ENCODE assay signal across 7 mouse cellular contexts in the genomic region with DNA sequence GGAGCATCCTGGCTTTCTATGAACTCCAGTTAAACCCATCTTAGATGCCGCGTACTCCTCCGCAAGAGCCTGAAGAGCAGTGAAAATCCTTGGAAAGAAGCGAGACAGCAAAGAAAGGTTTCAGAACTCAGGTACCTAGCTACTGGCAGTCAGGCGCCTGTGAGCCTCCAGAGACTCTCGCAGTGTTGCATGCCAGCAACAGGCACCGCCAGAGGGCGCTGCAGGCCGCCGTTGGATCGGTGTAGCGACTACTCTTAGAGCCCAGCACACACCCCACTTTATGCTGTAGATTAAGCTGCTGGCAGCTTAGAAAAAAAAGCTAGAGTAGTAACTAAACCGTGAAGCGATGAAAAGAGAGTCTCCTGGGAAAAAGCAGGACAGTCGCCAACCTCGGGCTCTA. TPM values are rescaled to one million over a fixed set of nuclear protein-coding genes. Genes with fewer than 3 reads are reported as not detected.
DNase-seq lines count a peak whose midpoint lies in the region; ATAC-seq and TF ChIP-seq lines count a peak whose summit lies in the region.

No protein-coding gene starts in this region.

- no peak overlapping the region for H3K9ac ChIP-seq in midbrain, embryonic 13.5 days (replicated peaks)

- no peaks in the 10 kb centered on the region for H3K27me3 ChIP-seq in embryonic facial prominence, embryonic 10.5 days (replicated peaks; ENCODE audit: low read depth, poor library complexity, severe bottlenecking)
- H3K27me3 ChIP-seq in limb, embryonic 10.5 days (ENCODE audit: low read depth, poor library complexity, severe bottlenecking) = no peaks in the 10 kb centered on the region
- H3K27me3 ChIP-seq in midbrain, embryonic 13.5 days = no peaks in the 10 kb centered on the region
- no peaks in the 10 kb centered on the region for H3K27me3 ChIP-seq in small intestine, adult 2 months (ENCODE audit: control insufficient read depth, insufficient read depth, low read length)

- WGBS in embryonic facial prominence, embryonic 10.5 days = 7% methylated on average over 16 of the region's 16 CpGs
- 7% methylated on average over 16 of the region's 16 CpGs for WGBS in limb, embryonic 10.5 days
- 5% methylated on average over 16 of the region's 16 CpGs for WGBS in midbrain, embryonic 13.5 days
- WGBS in small intestine, adult 2 months = 5% methylated on average over 16 of the region's 16 CpGs

- peak overlapping the region; percentile 38 for H3K4me2 ChIP-seq in midbrain, embryonic 13.5 days (replicated peaks)

- TF ChIP-seq POLR2A in small intestine, adult 2 months (IDR thresholded peaks at IDR 0.05; ENCODE audit: low read depth, low read length) = no peak

- H3K4me3 ChIP-seq in embryonic facial prominence, embryonic 10.5 days = peak overlapping the region; percentile 28; the same call in 1 of the 2 replicates
- H3K4me3 ChIP-seq in limb, embryonic 10.5 days = peak overlapping the region; percentile 31
- no peak overlapping the region for H3K4me3 ChIP-seq in midbrain, embryonic 13.5 days (replicated peaks)
- no peak overlapping the region for H3K4me3 ChIP-seq in small intestine, adult 2 months (ENCODE audit: low read depth, low read length)

- peak; percentile 98 for TF ChIP-seq CTCF in small intestine, adult 2 months (IDR thresholded peaks at IDR 0.05; ENCODE audit: extremely low read depth, insufficient read length, insufficient replicate concordance, low read depth, low read length)

- H3K36me3 ChIP-seq in embryonic facial prominence, embryonic 10.5 days (replicated peaks) = peaks cover 13% of the 10 kb centered on the region
- peaks cover 14% of the 10 kb centered on the region for H3K36me3 ChIP-seq in limb, embryonic 10.5 days
- peaks cover 5% of the 10 kb centered on the region for H3K36me3 ChIP-seq in midbrain, embryonic 13.5 days
- no peaks in the 10 kb centered on the region for H3K36me3 ChIP-seq in small intestine, adult 2 months (ENCODE audit: control insufficient read depth, insufficient read depth, low read length)

- peak; percentile 56; the same call in 1 of the 2 replicates for ATAC-seq in granulocyte monocyte progenitor cell, adult 5-6 weeks (replicated peaks; ENCODE audit: poor library complexity, severe bottlenecking)
- peak; percentile 75 for ATAC-seq in midbrain, embryonic 13.5 days

- no peaks in the 10 kb centered on the region for H3K9me3 ChIP-seq in embryonic facial prominence, embryonic 10.5 days
- no peaks in the 10 kb centered on the region for H3K9me3 ChIP-seq in limb, embryonic 10.5 days (replicated peaks)
- no peaks in the 10 kb centered on the region for H3K9me3 ChIP-seq in midbrain, embryonic 13.5 days

- H3K4me1 ChIP-seq in embryonic facial prominence, embryonic 10.5 days = peaks cover 27% of the 10 kb centered on the region
- H3K4me1 ChIP-seq in limb, embryonic 10.5 days = peaks cover 26% of the 10 kb centered on the region
- peaks cover 23% of the 10 kb centered on the region for H3K4me1 ChIP-seq in midbrain, embryonic 13.5 days (replicated peaks)
- H3K4me1 ChIP-seq in small intestine, adult 2 months (ENCODE audit: control insufficient read depth, insufficient read depth, insufficient read length, low read length) = peaks cover 4% of the 10 kb centered on the region; the same call in 1 of the 2 replicates

- DNase-seq in adrenal gland, postnatal 10 days = peak; percentile 93
- DNase-seq in embryonic facial prominence, embryonic 10.5 days (ENCODE audit: low spot score) = peak; percentile 90
- peak; percentile 73 for DNase-seq in kidney, adult 11 months
- DNase-seq in limb, embryonic 10.5 days (ENCODE audit: low spot score) = peak; percentile 95

- no peak overlapping the region for H3K27ac ChIP-seq in embryonic facial prominence, embryonic 10.5 days (replicated peaks)
- no peak overlapping the region for H3K27ac ChIP-seq in limb, embryonic 10.5 days
- no peak overlapping the region for H3K27ac ChIP-seq in midbrain, embryonic 13.5 days
- no peak overlapping the region for H3K27ac ChIP-seq in small intestine, adult 2 months (ENCODE audit: insufficient read depth, low read depth, low read length)

RNA-seq across cellular contexts. Expression of gene Znhit3, which starts 2.3 kb away (rescaled TPM):
- 10 to 100 TPM; 10.8 TPM for total RNA-seq in adrenal gland, postnatal 10 days (2021)
- 89.1 and 96.8 TPM in 2 replicates for polyA plus RNA-seq in embryonic facial prominence, embryonic 10.5 days (2016; fragmentation: Nextera tagmentation; extraction: Ambion mirVana)
- 28.3 and 36.0 TPM in 2 replicates for total RNA-seq in granulocyte monocyte progenitor cell, adult 5-6 weeks (2014; fragmentation: Nextera tagmentation)
- total RNA-seq in granulocyte monocyte progenitor cell, adult 5-6 weeks (2017) = 32.6 and 46.7 TPM in 2 replicates
- 91.5 and 103 TPM in 2 replicates for polyA plus RNA-seq in limb, embryonic 10.5 days (2016; fragmentation: Nextera tagmentation; extraction: Ambion mirVana)
- 67.4 and 68.1 TPM in 2 replicates for polyA plus RNA-seq in midbrain, embryonic 13.5 days (2015; fragmentation: Nextera tagmentation; extraction: Ambion mirVana)
- polyA plus RNA-seq in small intestine, adult 2 months (2012; rRNA removed) = 3.3 and 4.3 TPM in 2 replicates

RNA-seq across cellular contexts. Expression of gene Pigw, which starts 38.3 kb away (rescaled TPM):
- 1 to 10 TPM; 7.1 to 8.3 TPM for total RNA-seq in adrenal gland, postnatal 10 days (2021)
- polyA plus RNA-seq in embryonic facial prominence, embryonic 10.5 days (2016; fragmentation: Nextera tagmentation; extraction: Ambion mirVana) = 2.5 and 2.8 TPM in 2 replicates
- 5.0 and 5.8 TPM in 2 replicates for total RNA-seq in granulocyte monocyte progenitor cell, adult 5-6 weeks (2014; fragmentation: Nextera tagmentation)
- 7.8 and 8.3 TPM in 2 replicates for total RNA-seq in granulocyte monocyte progenitor cell, adult 5-6 weeks (2017)
- polyA plus RNA-seq in limb, embryonic 10.5 days (2016; fragmentation: Nextera tagmentation; extraction: Ambion mirVana) = 2.1 and 3.1 TPM in 2 replicates
- polyA plus RNA-seq in midbrain, embryonic 13.5 days (2015; fragmentation: Nextera tagmentation; extraction: Ambion mirVana) = 2.3 and 3.1 TPM in 2 replicates
- polyA plus RNA-seq in small intestine, adult 2 months (2012; rRNA removed) = 0.39 and 0.98 TPM in 2 replicates

RNA-seq across cellular contexts. Expression of gene Myo19, which starts 38.5 kb away (rescaled TPM):
- total RNA-seq in adrenal gland, postnatal 10 days (2021) = 10 to 100 TPM; 16.6 to 20.0 TPM
- polyA plus RNA-seq in embryonic facial prominence, embryonic 10.5 days (2016; fragmentation: Nextera tagmentation; extraction: Ambion mirVana) = 11.9 and 15.3 TPM in 2 replicates
- total RNA-seq in granulocyte monocyte progenitor cell, adult 5-6 weeks (2014; fragmentation: Nextera tagmentation) = 10.7 and 13.4 TPM in 2 replicates
- total RNA-seq in granulocyte monocyte progenitor cell, adult 5-6 weeks (2017) = 5.1 and 5.2 TPM in 2 replicates
- polyA plus RNA-seq in limb, embryonic 10.5 days (2016; fragmentation: Nextera tagmentation; extraction: Ambion mirVana) = 16.4 and 16.9 TPM in 2 replicates
- 6.2 and 6.3 TPM in 2 replicates for polyA plus RNA-seq in midbrain, embryonic 13.5 days (2015; fragmentation: Nextera tagmentation; extraction: Ambion mirVana)
- polyA plus RNA-seq in small intestine, adult 2 months (2012; rRNA removed) = 8.7 and 13.0 TPM in 2 replicates

RNA-seq across cellular contexts. Expression of gene Car4, which starts 39.2 kb away (rescaled TPM):
- total RNA-seq in adrenal gland, postnatal 10 days (2021) = 10 to 100 TPM; 41.2 to 53.6 TPM
- polyA plus RNA-seq in embryonic facial prominence, embryonic 10.5 days (2016; fragmentation: Nextera tagmentation; extraction: Ambion mirVana) = 2.9 and 5.1 TPM in 2 replicates
- total RNA-seq in granulocyte monocyte progenitor cell, adult 5-6 weeks (2014; fragmentation: Nextera tagmentation) = not detected in 2 replicates
- not detected in 2 replicates for total RNA-seq in granulocyte monocyte progenitor cell, adult 5-6 weeks (2017)
- 0.20 and 0.97 TPM in 2 replicates for polyA plus RNA-seq in limb, embryonic 10.5 days (2016; fragmentation: Nextera tagmentation; extraction: Ambion mirVana)
- polyA plus RNA-seq in midbrain, embryonic 13.5 days (2015; fragmentation: Nextera tagmentation; extraction: Ambion mirVana) = 5.4 TPM in 2 replicates
- polyA plus RNA-seq in small intestine, adult 2 months (2012; rRNA removed) = 13.9 and 46.7 TPM in 2 replicates

RNA-seq across cellular contexts. Expression of gene Ggnbp2, which starts 47.8 kb away (rescaled TPM):
- 10 to 100 TPM; 65.3 to 75.2 TPM for total RNA-seq in adrenal gland, postnatal 10 days (2021)
- polyA plus RNA-seq in embryonic facial prominence, embryonic 10.5 days (2016; fragmentation: Nextera tagmentation; extraction: Ambion mirVana) = 52.0 and 53.9 TPM in 2 replicates
- total RNA-seq in granulocyte monocyte progenitor cell, adult 5-6 weeks (2014; fragmentation: Nextera tagmentation) = 72.0 and 78.9 TPM in 2 replicates
- total RNA-seq in granulocyte monocyte progenitor cell, adult 5-6 weeks (2017) = 78.5 and 110 TPM in 2 replicates
- polyA plus RNA-seq in limb, embryonic 10.5 days (2016; fragmentation: Nextera tagmentation; extraction: Ambion mirVana) = 53.6 and 61.5 TPM in 2 replicates
- polyA plus RNA-seq in midbrain, embryonic 13.5 days (2015; fragmentation: Nextera tagmentation; extraction: Ambion mirVana) = 75.1 and 75.7 TPM in 2 replicates
- polyA plus RNA-seq in small intestine, adult 2 months (2012; rRNA removed) = 12.0 and 29.2 TPM in 2 replicates

Comparison
In these comparisons a context has a peak if more than half of its experiments do, and no peak if none do; other contexts are left out.
1. H3K4me3 ChIP-seq: peak in embryonic facial prominence, embryonic 10.5 days (single experiment) and limb, embryonic 10.5 days (single experiment); none in midbrain, embryonic 13.5 days (single experiment) and small intestine, adult 2 months (single experiment).
2. RNA of gene Znhit3, which starts 2.3 kb away (polyA plus RNA-seq): 89.1 to 96.8 TPM in embryonic facial prominence, embryonic 10.5 days, 91.5 to 103 TPM in limb, embryonic 10.5 days and 67.4 to 68.1 TPM in midbrain, embryonic 13.5 days; 3.3 to 4.3 TPM in small intestine, adult 2 months; every median in the first group is over 10 times any median in the second.
3. Peak in every context shown above with its lines, with median percentiles within 50 percentile points of each other: DNase-seq.